Mouse (Mus musculus) lung, embryonic 16.5 days (tissue): ENCODE results near the gene Asap3. TPM values are rescaled to one million over a fixed set of nuclear protein-coding genes. Genes with fewer than 3 reads are reported as not detected.
A peak's percentile ranks its signal among the peaks of the same experiment; 100 is the strongest.

Experiments
- ATAC-seq: fragments of 200-750 bp; cut with Nextera tagmentation; 2 replicates; pipeline ENCODE4 v1.8.0; 2017; ENCODE audit warnings: low read depth, mild to moderate bottlenecking, moderate library complexity
- H3K27ac ChIP-seq: fragments of 300-500 bp; sonication (generic); 2 replicates; pipeline ENCODE4 v1.5.1; 2014; ENCODE audit warnings: mild to moderate bottlenecking, control low read depth, low read length
- H3K27me3 ChIP-seq: fragments of 300-500 bp; sonication (generic); 2 replicates; pipeline ENCODE4 v1.6.1; 2014; ENCODE audit warnings: low read depth, low read length, mixed read lengths; ENCODE audit not compliant: control insufficient read depth, insufficient read depth
- H3K36me3 ChIP-seq: fragments of 300-500 bp; sonication (generic); 2 replicates; pipeline ENCODE4 v1.6.1; 2014; ENCODE audit warnings: low read length; ENCODE audit not compliant: control insufficient read depth, insufficient read depth
- H3K4me1 ChIP-seq: fragments of 300-500 bp; sonication (generic); replicated peaks from 2 replicates; pipeline ENCODE4 v1.6.1; 2014; ENCODE audit warnings: low read length, mixed read lengths; ENCODE audit not compliant: control insufficient read depth, insufficient read depth
- H3K4me2 ChIP-seq: fragments of 300-500 bp; sonication (generic); 2 replicates; pipeline ENCODE4 v1.6.1; 2014; ENCODE audit warnings: low read depth, low read length, control low read depth
- H3K4me3 ChIP-seq: fragments of 300-500 bp; sonication (generic); 2 replicates; pipeline ENCODE4 v1.5.1; 2014; ENCODE audit warnings: mild to moderate bottlenecking, low read length, control low read depth
- H3K9ac ChIP-seq: fragments of 300-500 bp; sonication (generic); 2 replicates; pipeline ENCODE4 v1.6.1; 2014; ENCODE audit warnings: low read length, control low read depth
- H3K9me3 ChIP-seq: fragments of 300-500 bp; sonication (generic); 2 replicates; pipeline ENCODE4 v1.6.1; 2016; ENCODE audit warnings: low read length; ENCODE audit not compliant: control insufficient read depth
- WGBS: fragments of 180-500 bp; shearing (Covaris S2); extraction: QIAGEN DNeasy Blood & Tissue Kit; methylation state at CpG from one replicate; pipeline ENCODE4 v1.1.7; 2014; 5-methylcytosine and 5-hydroxymethylcytosine counted together
- polyA plus RNA-seq: library from polyadenylated mRNA; unstranded; fragments of >200 nt; fragmentation: Nextera tagmentation; extraction: Ambion mirVana; gene quantifications from 2 replicates; pipeline ENCODE4 v1.2.1, GENCODE M21; 2015

The Asap3 gene
- polyA plus RNA-seq, 1 experiment from 2014 or later = 8.2 TPM

DNA sequence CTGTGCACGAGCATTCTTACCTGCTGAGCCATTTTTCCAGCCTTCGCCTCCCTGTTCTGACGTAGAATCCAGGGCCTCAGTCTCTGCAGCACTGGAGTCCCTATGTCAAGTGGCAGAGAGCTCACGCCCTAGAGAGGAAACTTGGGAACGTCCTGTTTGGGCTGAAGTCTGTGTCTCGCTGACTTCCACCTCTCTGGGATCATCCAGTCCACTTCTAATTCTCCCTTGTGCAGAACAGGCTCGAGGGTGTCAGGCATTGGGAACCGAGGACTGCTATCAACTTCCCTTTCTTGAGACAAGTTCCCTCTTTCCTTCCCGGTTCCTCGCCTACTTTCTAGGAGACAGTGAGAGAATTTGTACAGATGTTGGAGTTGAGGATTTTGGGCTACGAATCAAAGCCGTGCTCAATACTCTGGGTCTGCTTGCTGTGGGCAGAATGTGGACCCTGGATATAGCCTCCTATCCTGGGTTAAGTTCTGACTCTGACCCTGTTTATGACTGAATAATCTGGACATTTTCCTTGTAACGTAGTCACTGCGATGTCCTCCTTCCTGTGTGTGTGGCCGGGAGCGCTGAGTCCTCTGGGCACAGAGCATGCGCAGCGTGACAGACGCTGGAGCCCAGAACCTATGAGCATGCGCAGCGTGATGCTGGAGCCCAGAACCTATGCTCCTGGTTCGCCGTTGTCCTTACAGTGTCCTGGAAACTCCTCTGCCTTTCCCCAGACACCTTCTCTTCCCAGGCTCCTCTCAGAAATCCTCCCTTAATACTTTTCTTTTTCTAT is 18.7 kb downstream of the Asap3 start:
- Histone ChIP-seq H3K9me3 (no peaks in the 10 kb centered on the region), H3K4me3 (no peak overlapping the region), H3K27ac (no peak overlapping the region), H3K4me1 (peaks cover 11% of the 10 kb centered on the region), H3K4me2 (no peak overlapping the region), H3K36me3 (no peaks in the 10 kb centered on the region), H3K27me3 (no peaks in the 10 kb centered on the region), H3K9ac (no peak overlapping the region)
- WGBS = 69% methylated on average over 23 of the region's 23 CpGs
- ATAC-seq = no peak

DNA sequence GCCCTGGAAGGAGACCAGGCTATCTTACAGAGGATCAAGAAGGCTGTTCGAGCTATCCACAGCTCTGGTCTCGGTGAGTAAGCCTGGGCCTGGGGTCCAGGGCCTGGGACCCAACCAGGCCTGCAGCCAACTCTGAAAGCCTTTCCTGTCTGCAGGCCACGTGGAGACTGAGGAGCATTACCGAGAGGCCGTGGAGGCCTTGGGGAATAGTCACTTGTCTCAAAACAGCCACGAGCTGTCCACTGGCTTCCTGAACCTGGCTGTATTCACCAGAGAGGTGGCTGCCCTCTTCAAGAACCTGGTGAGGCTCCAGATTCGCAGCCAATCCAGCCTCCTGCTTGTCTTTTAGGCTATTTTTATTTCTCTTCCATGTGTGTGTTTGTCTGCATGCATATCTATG is 21.2 kb downstream of the Asap3 start:
- Histone ChIP-seq H3K4me1 (peaks cover 7% of the 10 kb centered on the region; the same call in 1 of the 2 replicates), H3K9me3 (no peaks in the 10 kb centered on the region), H3K27me3 (no peaks in the 10 kb centered on the region), H3K9ac (no peak overlapping the region), H3K4me3 (no peak overlapping the region), H3K36me3 (no peaks in the 10 kb centered on the region), H3K4me2 (no peak overlapping the region), H3K27ac (no peak overlapping the region)
- WGBS = 74% methylated on average over 7 of the region's 7 CpGs
- ATAC-seq = no peak

DNA sequence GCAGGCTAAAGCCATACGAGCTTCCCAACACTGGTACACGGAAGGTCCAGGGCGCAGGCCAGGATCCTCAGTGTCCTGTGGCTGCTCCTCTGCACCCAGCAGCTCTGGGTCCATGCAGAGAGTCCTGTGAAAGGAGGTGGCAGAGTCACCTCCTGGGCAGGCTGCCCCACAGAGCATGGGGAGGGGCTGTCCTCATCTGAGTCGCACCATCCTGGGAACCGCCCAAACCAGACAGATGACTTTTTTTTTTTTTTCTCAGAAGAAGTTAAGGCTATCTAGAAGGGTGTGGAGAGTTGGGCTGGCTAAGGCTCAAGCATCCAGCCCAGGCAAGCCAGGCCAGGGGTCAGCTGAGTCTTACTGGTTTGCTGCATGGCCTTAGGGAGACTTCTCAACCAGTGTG is 22.5 kb downstream of the Asap3 start:
- H3K27me3 ChIP-seq = no peaks in the 10 kb centered on the region
- H3K27ac ChIP-seq = no peak overlapping the region
- no peak overlapping the region for H3K4me3 ChIP-seq
- H3K4me1 ChIP-seq = peaks cover 7% of the 10 kb centered on the region; the same call in 1 of the 2 replicates
- H3K36me3 ChIP-seq = no peaks in the 10 kb centered on the region
- peak; percentile 64 for ATAC-seq
- 56% methylated on average over 5 of the region's 5 CpGs for WGBS
- no peaks in the 10 kb centered on the region for H3K9me3 ChIP-seq
- H3K4me2 ChIP-seq = no peak overlapping the region
- no peak overlapping the region; the same call in 1 of the 2 replicates for H3K9ac ChIP-seq

DNA sequence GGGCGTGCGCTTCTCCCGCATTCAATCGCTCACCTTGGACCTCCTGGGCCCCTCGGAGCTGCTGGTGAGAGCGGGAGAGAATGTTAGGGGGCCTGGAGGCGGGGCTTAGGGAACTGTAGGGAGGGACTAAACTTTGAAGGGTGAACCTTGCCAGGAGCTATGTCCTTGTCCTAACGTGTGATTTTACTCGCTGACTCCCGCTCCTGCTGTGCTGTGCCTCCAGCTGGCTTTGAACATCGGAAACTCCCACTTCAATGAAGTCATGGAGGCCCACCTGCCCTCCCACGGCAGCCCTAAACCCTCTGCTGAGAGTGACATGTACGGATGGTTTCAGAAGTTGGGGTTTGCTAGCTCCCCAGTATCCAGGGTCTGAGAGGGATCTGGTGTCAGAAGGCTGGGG is 32.5 kb downstream of the Asap3 start:
- Histone ChIP-seq H3K27me3 (peaks cover 5% of the 10 kb centered on the region; the same call in 1 of the 2 replicates), H3K4me2 (no peak overlapping the region), H3K9ac (no peak overlapping the region), H3K27ac (no peak overlapping the region), H3K9me3 (no peaks in the 10 kb centered on the region), H3K4me3 (no peak overlapping the region), H3K4me1 (no peaks in the 10 kb centered on the region; the same call in 1 of the 2 replicates), H3K36me3 (no peaks in the 10 kb centered on the region; the same call in 1 of the 2 replicates)
- 32% methylated on average over 13 of the region's 13 CpGs for WGBS
- ATAC-seq = no peak

DNA sequence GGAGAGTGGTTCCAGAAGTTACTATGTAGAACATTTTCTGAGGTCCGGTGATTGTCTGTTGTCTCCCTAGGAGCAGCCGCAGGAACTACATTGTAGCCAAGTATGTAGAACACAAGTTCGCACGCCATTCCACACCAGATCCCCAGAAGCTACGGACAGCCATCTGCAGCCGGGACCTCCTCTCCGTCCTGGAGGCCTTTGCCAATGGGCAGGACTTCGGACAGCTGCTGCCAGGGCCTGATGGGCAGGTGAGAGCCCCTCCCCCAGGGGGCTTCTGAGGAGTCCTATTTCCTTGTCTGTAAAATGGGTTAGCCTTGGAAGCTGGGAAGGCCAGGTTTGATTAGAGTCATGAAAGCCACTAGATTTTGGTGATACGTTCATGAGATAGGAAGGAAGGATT is 32.9 kb downstream of the Asap3 start:
- Histone ChIP-seq H3K4me2 (no peak overlapping the region), H3K9ac (no peak overlapping the region), H3K36me3 (no peaks in the 10 kb centered on the region; the same call in 1 of the 2 replicates), H3K4me1 (no peaks in the 10 kb centered on the region; the same call in 1 of the 2 replicates), H3K27me3 (peaks cover 5% of the 10 kb centered on the region; the same call in 1 of the 2 replicates), H3K9me3 (no peaks in the 10 kb centered on the region), H3K27ac (no peak overlapping the region), H3K4me3 (no peak overlapping the region)
- 74% methylated on average over 9 of the region's 9 CpGs for WGBS
- ATAC-seq = no peak

DNA sequence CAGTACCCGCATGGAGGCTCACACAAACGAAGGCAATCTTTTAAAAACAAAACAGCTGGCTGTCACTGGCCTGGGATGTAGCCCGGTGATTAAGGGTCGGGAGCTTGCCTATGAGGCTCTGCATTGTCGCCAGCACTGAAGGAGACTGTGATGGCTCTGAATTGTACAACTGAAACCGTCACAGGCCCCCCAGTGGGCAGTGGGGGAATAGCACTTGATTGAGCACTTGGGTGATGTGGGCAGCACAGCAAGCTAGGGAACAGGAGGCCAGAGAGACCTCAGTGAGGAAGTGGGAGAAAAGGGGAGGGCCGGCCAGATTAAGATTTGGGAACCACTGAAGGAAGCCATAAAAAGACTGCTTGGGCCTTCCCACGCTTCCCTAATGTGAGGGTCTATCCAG is 33.5 kb downstream of the Asap3 start:
- Histone ChIP-seq H3K27me3 (peaks cover 5% of the 10 kb centered on the region; the same call in 1 of the 2 replicates), H3K4me1 (no peaks in the 10 kb centered on the region; the same call in 1 of the 2 replicates), H3K36me3 (no peaks in the 10 kb centered on the region; the same call in 1 of the 2 replicates), H3K9me3 (no peaks in the 10 kb centered on the region), H3K9ac (no peak overlapping the region), H3K4me2 (no peak overlapping the region), H3K27ac (no peak overlapping the region), H3K4me3 (no peak overlapping the region)
- 17% methylated on average over 8 of the region's 8 CpGs for WGBS
- ATAC-seq = peak; percentile 51; the same call in 1 of the 2 replicates

DNA sequence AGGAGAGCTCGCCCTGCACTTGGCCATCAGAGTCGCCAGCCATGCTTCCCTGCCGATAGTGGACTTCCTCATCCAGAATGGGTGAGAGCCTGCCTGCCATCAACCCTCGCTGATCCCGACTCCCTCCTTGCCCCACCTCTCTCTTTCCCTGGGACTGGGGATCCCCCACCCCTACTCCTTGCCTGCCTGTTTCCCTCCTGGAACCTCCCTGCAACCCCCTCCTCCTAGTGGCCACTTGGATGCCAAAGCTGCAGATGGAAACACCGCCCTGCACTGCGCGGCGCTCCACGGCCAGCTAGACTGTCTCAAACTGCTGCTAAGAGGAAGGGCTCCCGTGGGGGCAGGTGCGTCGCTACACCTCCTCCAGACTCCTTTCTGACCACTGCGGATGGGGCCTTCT is 34.0 kb downstream of the Asap3 start:
- 68% methylated on average over 14 of the region's 14 CpGs for WGBS
- Histone ChIP-seq H3K36me3 (no peaks in the 10 kb centered on the region; the same call in 1 of the 2 replicates), H3K9ac (no peak overlapping the region), H3K9me3 (no peaks in the 10 kb centered on the region), H3K4me3 (no peak overlapping the region), H3K4me1 (no peaks in the 10 kb centered on the region; the same call in 1 of the 2 replicates), H3K27me3 (peaks cover 5% of the 10 kb centered on the region; the same call in 1 of the 2 replicates), H3K27ac (no peak overlapping the region), H3K4me2 (no peak overlapping the region)
- no peak for ATAC-seq

DNA sequence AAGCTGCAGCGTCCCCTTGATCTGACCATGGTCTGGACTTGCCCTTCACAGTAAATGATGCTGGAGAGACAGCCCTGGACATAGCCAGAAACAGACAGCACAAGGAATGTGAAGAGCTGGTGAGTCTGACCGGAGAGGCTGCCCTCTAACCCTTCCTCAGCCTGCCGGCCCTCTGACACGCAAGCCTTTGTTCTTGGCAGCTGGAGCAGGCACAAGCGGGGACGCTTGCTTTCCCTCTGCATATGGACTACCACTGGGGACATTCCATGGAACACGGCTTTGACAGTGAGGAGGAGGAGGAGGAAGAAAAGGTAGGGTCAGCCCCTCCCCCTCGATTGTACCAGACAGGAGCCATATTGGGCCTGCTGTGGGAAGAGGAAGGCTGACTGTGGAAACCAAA is 34.8 kb downstream of the Asap3 start:
- no peaks in the 10 kb centered on the region; the same call in 1 of the 2 replicates for H3K4me1 ChIP-seq
- no peaks in the 10 kb centered on the region; the same call in 1 of the 2 replicates for H3K36me3 ChIP-seq
- 58% methylated on average over 8 of the region's 8 CpGs for WGBS
- ATAC-seq = no peak
- H3K27me3 ChIP-seq = peaks cover 8% of the 10 kb centered on the region; the same call in 1 of the 2 replicates
- no peak overlapping the region for H3K27ac ChIP-seq
- no peaks in the 10 kb centered on the region for H3K9me3 ChIP-seq
- no peak overlapping the region for H3K4me2 ChIP-seq
- no peak overlapping the region for H3K9ac ChIP-seq
- no peak overlapping the region for H3K4me3 ChIP-seq

DNA sequence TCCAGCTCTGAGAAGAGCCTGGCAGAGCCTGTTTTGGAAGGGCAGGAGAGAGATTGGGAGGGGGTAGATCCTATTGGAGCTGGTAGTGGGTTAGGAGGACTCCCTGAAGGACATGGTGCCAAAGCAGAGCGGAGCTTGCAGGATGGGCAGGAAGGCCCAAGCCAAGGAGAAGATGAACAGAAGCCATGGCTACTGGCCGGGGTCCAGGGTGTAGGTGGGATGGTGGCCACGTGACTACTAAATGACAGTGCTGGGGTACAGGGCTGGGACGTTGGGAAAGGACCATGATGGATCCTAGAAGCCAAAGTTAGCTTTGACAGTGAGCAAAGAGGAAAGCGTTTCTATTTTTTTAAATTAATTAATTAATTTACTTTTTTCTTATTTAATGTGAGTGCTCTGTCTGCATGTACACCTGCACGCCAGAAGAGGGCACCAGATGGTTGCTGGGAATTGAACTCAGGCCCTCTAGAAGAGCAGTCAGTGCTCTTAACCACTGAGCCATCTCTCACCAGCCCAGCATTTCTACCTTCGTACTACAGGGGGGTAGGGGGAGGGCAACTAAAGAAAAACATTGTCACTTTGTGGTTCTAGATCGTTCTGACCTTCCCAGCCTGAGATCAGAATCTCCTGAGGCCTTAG is 36.0 kb downstream of the Asap3 start:
- Histone ChIP-seq H3K27ac (no peak overlapping the region), H3K9ac (no peak overlapping the region), H3K4me2 (no peak overlapping the region), H3K27me3 (peaks cover 20% of the 10 kb centered on the region), H3K9me3 (no peaks in the 10 kb centered on the region), H3K4me3 (no peak overlapping the region), H3K4me1 (peaks cover 11% of the 10 kb centered on the region), H3K36me3 (no peaks in the 10 kb centered on the region; the same call in 1 of the 2 replicates)
- 41% methylated on average over 8 of the region's 8 CpGs for WGBS
- no peak for ATAC-seq
